Mouse (Mus musculus): Measurements from ENCODE around the gene Mettl16. TPM values are rescaled to one million over a fixed set of nuclear protein-coding genes. Genes with fewer than 3 reads are reported as not detected.

Gene Mettl16
- polyA plus RNA-seq (2015; fragmentation: Illumina TruSeq; extraction: RNeasy Lipid Tissue Mini Kit (QIAGEN cat#74804); ENCODE audit: insufficient read depth, low replicate concordance): 25.5 TPM

GRCm38 (mm10) chr11:74770595-74771207, at the start of gene Mettl16:
TSS of gene Mettl16 (plus strand) at chr11:74770830.

GRCm38 (mm10) chr11:74724235-74724791, 46.3 kb upstream of the Mettl16 start, which contains the start of gene Pafah1b1:
TSS of gene Pafah1b1 (minus strand) at chr11:74724670.

GRCm38 (mm10) chr11:74830256-74831161, 59.9 kb downstream of the Mettl16 start, which contains the start of gene Mnt:
TSS of gene Mnt (plus strand) at chr11:74830920.

Other genes with a start within 250 kb of the Mettl16 start
- 13.5 TPM for gene Rap1gap2, start 159.9 kb upstream of the Mettl16 start, polyA plus RNA-seq (2015; fragmentation: Illumina TruSeq; extraction: RNeasy Lipid Tissue Mini Kit (QIAGEN cat#74804); ENCODE audit: insufficient read depth, low replicate concordance)
- gene Ccdc92b, start 151.2 kb upstream of the Mettl16 start, polyA plus RNA-seq (2015; fragmentation: Illumina TruSeq; extraction: RNeasy Lipid Tissue Mini Kit (QIAGEN cat#74804); ENCODE audit: insufficient read depth, low replicate concordance): 2.5 TPM
- gene Cluh, start 121.3 kb upstream of the Mettl16 start, polyA plus RNA-seq (2015; fragmentation: Illumina TruSeq; extraction: RNeasy Lipid Tissue Mini Kit (QIAGEN cat#74804); ENCODE audit: insufficient read depth, low replicate concordance): 14.8 TPM
- 187 TPM for gene Pafah1b1, start 46.2 kb upstream of the Mettl16 start, polyA plus RNA-seq (2015; fragmentation: Illumina TruSeq; extraction: RNeasy Lipid Tissue Mini Kit (QIAGEN cat#74804); ENCODE audit: insufficient read depth, low replicate concordance)
- gene Mnt, start 60.1 kb downstream of the Mettl16 start, polyA plus RNA-seq (2015; fragmentation: Illumina TruSeq; extraction: RNeasy Lipid Tissue Mini Kit (QIAGEN cat#74804); ENCODE audit: insufficient read depth, low replicate concordance): 9.4 TPM
- 3.1 TPM for gene Sgsm2, start 126.2 kb downstream of the Mettl16 start, polyA plus RNA-seq (2015; fragmentation: Illumina TruSeq; extraction: RNeasy Lipid Tissue Mini Kit (QIAGEN cat#74804); ENCODE audit: insufficient read depth, low replicate concordance)
- gene Tsr1, start 127.2 kb downstream of the Mettl16 start, polyA plus RNA-seq (2015; fragmentation: Illumina TruSeq; extraction: RNeasy Lipid Tissue Mini Kit (QIAGEN cat#74804); ENCODE audit: insufficient read depth, low replicate concordance): 61.4 TPM
- gene Smg6, start 155.0 kb downstream of the Mettl16 start, polyA plus RNA-seq (2015; fragmentation: Illumina TruSeq; extraction: RNeasy Lipid Tissue Mini Kit (QIAGEN cat#74804); ENCODE audit: insufficient read depth, low replicate concordance): 24.2 TPM
- 20.3 TPM for gene Srr, start 155.1 kb downstream of the Mettl16 start, polyA plus RNA-seq (2015; fragmentation: Illumina TruSeq; extraction: RNeasy Lipid Tissue Mini Kit (QIAGEN cat#74804); ENCODE audit: insufficient read depth, low replicate concordance)

Data from spleen, adult 10 weeks (tissue).